Mouse (Mus musculus) heart, embryonic 14.5 days (tissue): ENCODE data around the gene Pdia4. TPM values are rescaled to one million over a fixed set of nuclear protein-coding genes. Genes with fewer than 3 reads are reported as not detected.

Source experiments
- ATAC-seq: fragments of 200-750 bp; cut with Nextera tagmentation; 2 replicates; pipeline ENCODE4 v1.8.0; 2017; ENCODE audit warnings: low read depth, moderate TSS enrichment; ENCODE audit not compliant: insufficient number of reproducible peaks, insufficient read depth, low FRiP score
- H3K27ac ChIP-seq, 2 experiments: fragments of 200-500 bp in 1 of 2; fragments of 300-500 bp in 1 of 2; sonication (generic) in 1 of 2; replicated peaks in 1 of 2; 2 replicates each; pipeline ENCODE4 v1.5.1; 2012 to 2014; ENCODE audit warnings: low read depth in 2 of 2, low read length in 2 of 2, control low read depth in 1 of 2, mild to moderate bottlenecking in 1 of 2, mixed read lengths in 1 of 2; ENCODE audit not compliant: control insufficient read depth in 1 of 2, insufficient read depth in 1 of 2
- H3K27me3 ChIP-seq: fragments of 300-500 bp; sonication (generic); 2 replicates; pipeline ENCODE4 v1.6.1; 2014; ENCODE audit warnings: mild to moderate bottlenecking, low read length, control low read depth; ENCODE audit not compliant: control insufficient read depth, insufficient read depth
- H3K36me3 ChIP-seq: fragments of 300-500 bp; sonication (generic); 2 replicates; pipeline ENCODE4 v1.6.1; 2014; ENCODE audit warnings: mild to moderate bottlenecking, control low read depth, low read length, mixed read lengths; ENCODE audit not compliant: control insufficient read depth, insufficient read depth
- H3K4me1 ChIP-seq, 2 experiments: fragments of 200-500 bp in 1 of 2; fragments of 300-500 bp in 1 of 2; sonication (generic) in 1 of 2; 2 replicates each; pipeline ENCODE4 v1.6.1; 2012 to 2014; ENCODE audit warnings: low read length in 2 of 2, control low read depth in 1 of 2, mixed read lengths in 1 of 2; ENCODE audit not compliant: control insufficient read depth in 2 of 2, insufficient read depth in 2 of 2
- H3K4me2 ChIP-seq: fragments of 300-500 bp; sonication (generic); 2 replicates; pipeline ENCODE4 v1.6.1; 2014; ENCODE audit warnings: mild to moderate bottlenecking, low read length
- H3K4me3 ChIP-seq, 2 experiments: fragments of 200-500 bp in 1 of 2; fragments of 300-500 bp in 1 of 2; sonication (generic) in 1 of 2; 2 replicates each; pipeline ENCODE4 v1.5.1; 2012 to 2014; ENCODE audit warnings: low read length in 2 of 2, mild to moderate bottlenecking in 2 of 2, control low read depth in 1 of 2, low read depth in 1 of 2, moderate library complexity in 1 of 2; ENCODE audit not compliant: control insufficient read depth in 1 of 2, insufficient read depth in 1 of 2
- H3K9ac ChIP-seq: fragments of 300-500 bp; sonication (generic); 2 replicates; pipeline ENCODE4 v1.6.1; 2014; ENCODE audit warnings: mild to moderate bottlenecking, low read length
- H3K9me3 ChIP-seq: fragments of 300-500 bp; sonication (generic); 2 replicates; pipeline ENCODE4 v1.6.1; 2016; ENCODE audit warnings: low read length, control low read depth; ENCODE audit not compliant: control insufficient read depth
- WGBS: fragments of 180-500 bp; shearing (Covaris S2); extraction: QIAGEN DNeasy Blood & Tissue Kit; methylation state at CpG from one replicate; pipeline ENCODE4 v1.1.7; 2014; 5-methylcytosine and 5-hydroxymethylcytosine counted together
- polyA plus RNA-seq: library from polyadenylated mRNA; unstranded; fragments of >200 nt; fragmentation: Nextera tagmentation; extraction: Ambion mirVana; gene quantifications from 2 replicates; pipeline ENCODE4 v1.2.1, GENCODE M21; 2014

The Pdia4 gene
- polyA plus RNA-seq, 1 experiment from 2014 or later, result 149 TPM

GRCm38 (mm10) chr6:47824241-47824640 lies 11.0 kb upstream of the Pdia4 start:
- Histone ChIP-seq H3K4me3 (no peak overlapping the region), H3K9ac (no peak overlapping the region), H3K27me3 (no peaks in the 10 kb centered on the region), H3K27ac (no peak overlapping the region), H3K9me3 (no peaks in the 10 kb centered on the region), H3K4me2 (no peak overlapping the region), H3K36me3 (0 out of 2 replicates have a peak, but pooled peaks cover 10% of the 10 kb centered on the region), H3K4me1 (no peaks in the 10 kb centered on the region)
- ATAC-seq, result no peak
- 61% methylated on average over 2 of the region's 2 CpGs for WGBS

- no peak for ATAC-seq
- whole genome bisulfite sequencing, result 84% methylated on average over 6 of the region's 6 CpGs
- no peak overlapping the region for H3K4me2 ChIP-seq
Measured at GRCm38 (mm10) chr6:47821776-47822175, 8.5 kb upstream of the Pdia4 start.

GRCm38 (mm10) chr6:47821236-47821635 lies 8.0 kb upstream of the Pdia4 start:
- Histone ChIP-seq H3K27me3 (no peaks in the 10 kb centered on the region), H3K9ac (no peak overlapping the region), H3K4me3 (no peak overlapping the region), H3K9me3 (no peaks in the 10 kb centered on the region), H3K27ac (no peak overlapping the region), H3K36me3 (0 out of 2 replicates have a peak, but pooled peaks cover 10% of the 10 kb centered on the region), H3K4me1 (no peaks in the 10 kb centered on the region), H3K4me2 (no peak overlapping the region)
- no peak for ATAC-seq
- WGBS, result 87% methylated on average over 5 of the region's 5 CpGs

More at GRCm38 (mm10) chr6:47821776-47822175, 8.5 kb upstream of the Pdia4 start:
- Histone ChIP-seq H3K9ac (no peak overlapping the region), H3K36me3 (0 out of 2 replicates have a peak, but pooled peaks cover 10% of the 10 kb centered on the region), H3K9me3 (no peaks in the 10 kb centered on the region), H3K27ac (no peak overlapping the region), H3K27me3 (no peaks in the 10 kb centered on the region), H3K4me1 (no peaks in the 10 kb centered on the region), H3K4me3 (no peak overlapping the region)

- Histone ChIP-seq H3K4me1 (no peaks in the 10 kb centered on the region), H3K36me3 (0 out of 2 replicates have a peak, but pooled peaks cover 8% of the 10 kb centered on the region), H3K27me3 (no peaks in the 10 kb centered on the region), H3K9ac (no peak overlapping the region), H3K4me2 (no peak overlapping the region), H3K27ac (no peak overlapping the region), H3K4me3 (no peak overlapping the region), H3K9me3 (no peaks in the 10 kb centered on the region)
- no peak for ATAC-seq
- 87% methylated on average over 23 of the region's 23 CpGs for WGBS
Measured at GRCm38 (mm10) chr6:47819626-47820325, 6.5 kb upstream of the Pdia4 start.

GRCm38 (mm10) chr6:47818721-47819120 lies 5.5 kb upstream of the Pdia4 start:
- ATAC-seq, result no peak
- Histone ChIP-seq H3K27me3 (no peaks in the 10 kb centered on the region), H3K36me3 (0 out of 2 replicates have a peak, but pooled peaks cover 6% of the 10 kb centered on the region), H3K4me2 (no peak overlapping the region), H3K27ac (no peak overlapping the region), H3K4me3 (no peak overlapping the region), H3K9me3 (no peaks in the 10 kb centered on the region), H3K9ac (no peak overlapping the region), H3K4me1 (no peaks in the 10 kb centered on the region)
- WGBS, result 90% methylated on average over 8 of the region's 8 CpGs

- ATAC-seq, result no peak
- H3K4me3 ChIP-seq, result no peak overlapping the region
- H3K9ac ChIP-seq, result no peak overlapping the region
- no peaks in the 10 kb centered on the region for H3K27me3 ChIP-seq
- H3K4me1 ChIP-seq, result peaks cover 6 to 12% of the 10 kb centered on the region in 2 experiments
- H3K27ac ChIP-seq, result no peak overlapping the region
- 0 out of 2 replicates have a peak, but pooled peaks cover 4% of the 10 kb centered on the region for H3K36me3 ChIP-seq
- no peaks in the 10 kb centered on the region for H3K9me3 ChIP-seq
- WGBS, result 96% methylated on average over 1 of the region's 1 CpGs
- no peak overlapping the region for H3K4me2 ChIP-seq
Measured at GRCm38 (mm10) chr6:47816151-47816550, 2.9 kb upstream of the Pdia4 start.

- no peak for ATAC-seq
- H3K9me3 ChIP-seq, result no peaks in the 10 kb centered on the region
- peak overlapping the region; percentile 84 for H3K4me2 ChIP-seq
- no peaks in the 10 kb centered on the region for H3K27me3 ChIP-seq
- 1% methylated on average over 17 of the region's 17 CpGs for WGBS
- H3K4me3 ChIP-seq, result peak overlapping the region; percentile 77 to 83
- H3K9ac ChIP-seq, result peak overlapping the region; percentile 93
- H3K36me3 ChIP-seq, result peaks cover 11% of the 10 kb centered on the region; the same call in 1 of the 2 replicates
- peaks cover 6 to 15% of the 10 kb centered on the region in 2 experiments for H3K4me1 ChIP-seq
- H3K27ac ChIP-seq, result peak overlapping the region; percentile 87 to 97
Measured at GRCm38 (mm10) chr6:47812271-47812915, 837 bp downstream of the Pdia4 start.
